Mouse (Mus musculus) adrenal gland, postnatal 10 days (tissue): ENCODE results near the gene Kcnk16. TPM values are rescaled to one million over a fixed set of nuclear protein-coding genes. Genes with fewer than 3 reads are reported as not detected.
"Not testable (repeated sequence)": the region's sequence is repeated elsewhere in the genome, so short reads cannot be mapped to it uniquely, and the experiment has no call there.

Experiments
- DNase-seq: peaks from one replicate; pipeline ENCODE4 v3.0.0; 2021; ENCODE audit warnings: mixed read lengths
- long read RNA-seq, 2 experiments: library from polyadenylated mRNA; stranded (forward); transcript quantifications; one replicate each; pipeline ENCODE4 v2.0.0; 2021
- total RNA-seq, 2 experiments: library from RNA; stranded (reverse); gene quantifications; 2 replicates each; pipeline ENCODE4 v1.2.3; 2021

Gene Kcnk16
- total RNA-seq, result not detected
- long read RNA-seq, experiment 1, result 0 reads
- long read RNA-seq, experiment 2, result 0 reads

GRCm38 (mm10) chr14:20269082-20269809 is at the start of gene Kcnk16:
Kcnk16 (minus strand) TSS chr14:20269199.
- DNase-seq, result no peak

- DNase-seq, result no peak
Measured at GRCm38 (mm10) chr14:20315137-20315536, 46.1 kb upstream of the Kcnk16 start.

DNA sequence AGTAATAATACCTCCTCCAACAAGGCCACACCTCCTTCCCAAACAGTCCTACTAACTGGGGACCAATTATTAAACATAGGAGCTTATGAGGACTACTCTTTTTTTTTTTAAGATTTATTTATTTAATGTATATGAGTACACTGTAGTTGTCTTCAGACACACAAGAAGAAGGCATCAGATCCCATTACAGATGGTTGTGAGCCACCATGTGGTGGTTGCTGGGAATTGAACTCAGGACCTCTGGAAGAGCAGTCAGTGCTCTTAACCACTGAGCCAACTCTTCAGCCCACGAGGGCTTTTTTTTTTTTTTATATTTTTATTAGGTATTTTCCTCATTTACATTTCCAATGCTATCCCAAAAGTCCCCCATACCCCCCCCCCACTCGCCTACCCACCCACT is 36.1 kb upstream of the Kcnk16 start:
- DNase-seq, result not testable (repeated sequence)

DNA sequence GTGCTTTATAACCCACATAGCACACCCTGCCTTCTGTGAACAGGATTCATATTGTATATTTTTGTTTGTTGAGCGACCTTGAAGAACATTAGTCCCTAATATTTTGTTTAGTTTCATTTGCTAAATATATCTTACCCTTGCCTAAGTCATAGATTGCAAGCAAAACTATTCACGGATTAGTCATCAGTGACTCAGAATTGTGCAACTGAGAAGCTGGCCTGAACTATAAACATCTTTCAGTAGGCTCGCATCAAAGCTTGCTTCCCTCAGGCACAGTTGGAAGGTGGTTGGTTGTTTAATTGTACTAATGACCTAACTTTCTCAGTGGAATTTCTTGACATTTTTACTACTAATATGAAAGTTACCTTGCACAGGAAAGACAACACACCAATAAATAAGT is 29.1 kb upstream of the Kcnk16 start:
- peak; percentile 38 for DNase-seq

DNA sequence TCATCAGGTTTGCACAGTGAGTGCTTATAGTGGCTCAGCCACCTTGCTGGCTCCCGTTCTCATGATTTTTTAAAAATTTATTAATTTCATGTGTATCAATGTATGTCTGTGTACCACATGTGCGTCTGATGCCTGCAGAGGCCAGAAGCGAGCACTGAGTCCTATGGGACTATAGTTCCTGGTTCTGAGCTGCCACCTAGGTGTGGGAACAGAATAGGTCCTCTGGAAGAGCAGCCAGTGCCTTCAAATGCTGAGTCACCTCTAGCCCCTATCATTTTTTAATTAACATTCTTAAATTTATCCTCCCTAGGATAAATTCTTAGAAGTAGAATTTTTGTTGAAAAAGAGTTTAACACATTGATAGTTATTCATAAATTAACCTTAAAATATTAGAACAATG is 28.6 kb upstream of the Kcnk16 start:
- DNase-seq, result no peak

- DNase-seq, result no peak
Measured at GRCm38 (mm10) chr14:20294947-20295346, 25.9 kb upstream of the Kcnk16 start.

DNA sequence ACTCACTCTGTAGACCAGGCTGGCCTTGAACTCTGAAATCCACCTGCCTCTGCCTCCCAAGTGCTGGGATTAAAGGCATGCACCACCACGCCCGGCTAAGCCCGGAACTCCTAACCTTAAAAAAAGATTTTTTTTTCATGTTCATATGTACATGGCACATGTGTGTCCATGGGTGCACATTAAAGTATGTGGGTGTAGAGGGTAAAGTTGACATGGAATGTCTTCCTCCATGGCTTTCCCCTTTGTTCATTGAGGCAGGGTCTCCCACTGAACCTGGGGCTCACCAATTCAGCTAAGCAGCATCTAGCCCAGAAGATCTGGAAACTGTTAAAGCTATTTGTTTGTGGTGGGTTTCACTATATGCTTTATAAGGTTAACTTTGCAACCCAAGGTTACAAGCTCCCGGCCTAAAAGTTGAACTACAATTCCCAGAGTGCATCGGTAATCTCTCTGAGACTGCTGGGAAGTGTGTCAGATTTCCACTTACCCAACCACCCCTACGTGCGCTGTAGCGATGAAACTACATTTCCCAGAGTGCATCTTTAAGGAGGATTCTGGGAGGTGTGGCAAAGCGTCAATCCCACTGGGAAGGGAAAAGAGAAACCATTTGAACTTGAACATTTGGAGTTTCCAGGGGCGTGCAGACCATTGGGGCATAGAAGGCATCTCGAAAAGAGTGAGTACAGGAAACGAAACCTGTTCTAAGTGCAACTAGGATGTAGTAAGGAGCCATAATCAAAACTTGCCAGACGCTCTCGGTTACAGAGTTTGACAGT is 25.3 kb upstream of the Kcnk16 start, which contains the start of gene Nudt13:
TSS of gene Nudt13 (plus strand) at position 581 of the 776 bp plus-strand sequence.
- DNase-seq, result peak; percentile 85

DNA sequence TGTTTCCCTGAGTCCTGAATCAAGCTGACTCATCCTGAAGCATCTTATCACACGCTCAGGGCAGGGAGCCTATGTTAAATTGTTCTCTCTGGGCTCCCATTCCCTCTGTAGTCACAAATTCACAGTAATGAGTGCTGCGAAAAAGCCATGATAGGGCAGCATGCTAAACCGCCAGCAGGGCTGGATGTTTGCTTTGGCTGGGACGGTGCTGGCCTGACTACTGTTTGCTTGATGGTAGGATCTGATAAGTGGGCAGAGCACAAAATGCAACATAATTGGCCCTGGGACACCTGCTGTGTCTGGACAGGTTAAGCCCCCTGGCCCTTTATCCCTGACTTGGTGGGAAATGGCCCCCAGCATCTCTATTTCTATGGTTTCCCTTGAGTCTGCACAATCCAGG is 22.4 kb upstream of the Kcnk16 start:
- no peak for DNase-seq

DNA sequence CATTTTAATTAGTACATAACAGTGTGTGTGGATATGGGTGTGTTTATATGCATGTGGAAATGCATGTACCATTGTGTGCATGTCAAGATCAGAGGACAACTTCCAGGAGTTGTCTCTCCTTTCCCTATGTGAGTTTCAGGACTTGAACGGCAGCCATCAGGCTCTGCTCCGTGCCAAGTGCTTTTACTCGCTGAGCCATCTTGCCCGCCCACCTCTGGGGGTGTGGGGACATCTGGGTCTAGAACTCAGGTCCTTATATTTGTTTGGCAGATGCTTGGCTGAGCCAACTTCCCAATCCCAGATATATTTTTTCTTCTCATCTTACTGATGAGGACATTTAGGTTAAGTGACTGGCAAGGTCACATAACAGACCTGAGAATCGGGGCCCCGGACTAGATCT is 578 bp downstream of the Kcnk16 start:
- DNase-seq, result peak; percentile 38

GRCm38 (mm10) chr14:20262346-20262745 is 6.7 kb downstream of the Kcnk16 start:
- no peak for DNase-seq

DNA sequence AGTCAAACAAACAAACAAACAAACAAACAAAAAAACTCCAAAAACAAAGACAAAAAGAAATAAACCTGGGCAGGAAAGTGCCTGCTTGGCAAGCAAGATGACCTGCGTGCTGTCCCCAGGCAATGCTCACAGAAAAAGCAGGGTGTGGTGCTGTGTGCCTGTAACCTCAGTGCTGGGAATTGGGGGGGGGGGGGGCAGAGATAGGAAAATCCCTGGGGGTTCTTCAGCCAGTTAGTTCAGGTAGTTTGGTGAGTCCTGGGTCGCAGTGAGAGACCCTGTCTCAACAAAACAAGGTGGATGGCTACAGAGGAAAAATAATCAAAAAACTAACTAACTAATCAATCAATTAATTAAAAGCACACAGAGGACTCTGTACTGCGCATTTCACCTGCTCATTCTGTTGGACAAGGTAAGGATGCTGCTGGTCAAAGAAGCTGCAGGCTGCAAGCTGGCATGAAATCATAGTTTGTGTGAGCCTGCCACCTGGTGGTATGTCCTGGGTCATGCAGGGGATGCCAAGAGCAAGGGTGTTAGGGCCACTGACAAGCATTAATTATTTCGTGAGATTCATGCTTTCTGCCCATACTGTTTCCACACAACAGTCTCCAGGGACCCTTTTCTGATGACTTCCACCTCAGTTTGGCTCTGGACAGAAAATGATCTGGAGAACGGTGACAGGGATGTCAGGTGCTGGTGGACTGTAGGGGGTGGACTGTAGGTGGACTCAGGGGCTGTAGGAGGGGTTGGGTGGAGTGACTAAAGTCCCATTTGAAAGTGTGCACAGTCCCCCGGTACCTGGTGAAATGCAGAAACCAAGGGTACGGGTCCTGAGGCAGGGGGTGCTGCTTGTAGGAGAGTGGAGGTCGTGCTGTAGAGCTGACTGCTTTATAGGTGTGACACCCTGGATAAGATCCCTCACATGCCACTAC is 10.6 kb downstream of the Kcnk16 start:
- peak; percentile 90 for DNase-seq

- peak; percentile 30 for DNase-seq
Measured at GRCm38 (mm10) chr14:20250237-20251171, 18.5 kb downstream of the Kcnk16 start.

DNA sequence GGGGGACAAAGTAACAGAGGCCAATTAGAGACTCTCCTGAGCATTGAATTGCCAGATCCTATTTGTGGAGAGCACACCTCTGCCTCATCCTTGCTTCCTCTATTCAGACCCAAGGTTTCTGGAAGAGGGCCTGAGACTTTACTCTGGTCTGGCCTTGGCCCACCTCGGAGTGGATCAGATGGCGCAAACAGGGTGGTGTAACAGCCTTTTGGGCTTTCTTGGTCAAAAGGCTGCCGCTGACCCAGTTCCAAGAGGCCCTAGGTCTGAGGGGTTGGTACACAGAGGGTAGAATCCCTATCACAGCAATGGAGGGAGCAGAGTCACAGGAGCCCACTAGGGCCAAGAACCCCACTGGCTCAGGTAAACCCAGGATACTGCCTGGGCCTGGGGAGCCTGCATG is 21.0 kb downstream of the Kcnk16 start:
- DNase-seq, result peak; percentile 37

DNA sequence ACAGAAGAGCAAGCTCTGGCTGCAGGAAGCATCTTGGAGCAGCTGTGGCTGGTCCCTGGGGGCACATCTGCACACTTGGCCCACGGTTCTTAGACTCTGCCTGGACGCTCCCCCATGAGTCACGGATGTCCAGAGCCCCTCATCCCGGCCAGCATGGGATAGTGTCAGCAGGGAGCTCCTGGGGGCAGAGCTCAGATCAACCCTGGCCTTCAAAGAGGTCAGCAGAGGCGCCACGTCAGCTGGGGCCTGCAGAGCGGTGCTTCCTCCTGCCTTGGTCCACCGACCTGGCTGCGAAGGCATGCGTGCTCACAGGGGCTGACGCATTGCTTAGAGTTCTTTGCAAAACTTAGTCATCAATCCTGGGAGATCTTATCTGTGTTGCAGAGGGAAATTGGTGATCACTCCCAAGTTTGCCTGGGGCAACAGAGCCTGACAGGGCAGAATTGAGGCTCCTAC is 22.2 kb downstream of the Kcnk16 start:
- peak; percentile 73 for DNase-seq

DNA sequence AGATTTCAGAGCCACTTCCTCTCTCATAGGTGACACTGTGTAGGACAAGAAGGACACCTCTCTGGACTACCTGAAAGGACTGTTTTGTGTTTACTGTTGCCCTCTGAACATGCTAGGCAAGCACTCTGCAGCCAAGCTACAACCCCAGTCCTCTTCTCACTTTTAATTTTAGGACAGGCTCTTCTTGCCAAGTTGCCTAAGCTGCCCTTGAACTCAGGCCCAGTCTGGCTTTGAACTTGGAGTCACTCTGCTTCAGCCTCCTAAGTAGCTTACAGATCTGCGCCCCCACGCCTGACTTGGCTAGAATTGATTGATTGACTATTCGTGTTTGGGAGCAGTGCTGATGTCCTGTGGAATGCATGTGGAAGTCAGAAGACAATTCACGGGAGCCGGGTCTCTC is 23.1 kb downstream of the Kcnk16 start:
- DNase-seq, result no peak

- no peak for DNase-seq
Measured at GRCm38 (mm10) chr14:20245318-20245717, 23.7 kb downstream of the Kcnk16 start.

- no peak for DNase-seq
Measured at GRCm38 (mm10) chr14:20243158-20243557, 25.8 kb downstream of the Kcnk16 start.

GRCm38 (mm10) chr14:20242454-20242853 is 26.5 kb downstream of the Kcnk16 start:
- no peak for DNase-seq

- DNase-seq, result no peak
Measured at GRCm38 (mm10) chr14:20234403-20234802, 34.6 kb downstream of the Kcnk16 start.

GRCm38 (mm10) chr14:20233016-20233980 is 35.7 kb downstream of the Kcnk16 start:
- DNase-seq, result no peak
